Comparison of ENCODE assay signal across 15 mouse cellular contexts in the genomic region with DNA sequence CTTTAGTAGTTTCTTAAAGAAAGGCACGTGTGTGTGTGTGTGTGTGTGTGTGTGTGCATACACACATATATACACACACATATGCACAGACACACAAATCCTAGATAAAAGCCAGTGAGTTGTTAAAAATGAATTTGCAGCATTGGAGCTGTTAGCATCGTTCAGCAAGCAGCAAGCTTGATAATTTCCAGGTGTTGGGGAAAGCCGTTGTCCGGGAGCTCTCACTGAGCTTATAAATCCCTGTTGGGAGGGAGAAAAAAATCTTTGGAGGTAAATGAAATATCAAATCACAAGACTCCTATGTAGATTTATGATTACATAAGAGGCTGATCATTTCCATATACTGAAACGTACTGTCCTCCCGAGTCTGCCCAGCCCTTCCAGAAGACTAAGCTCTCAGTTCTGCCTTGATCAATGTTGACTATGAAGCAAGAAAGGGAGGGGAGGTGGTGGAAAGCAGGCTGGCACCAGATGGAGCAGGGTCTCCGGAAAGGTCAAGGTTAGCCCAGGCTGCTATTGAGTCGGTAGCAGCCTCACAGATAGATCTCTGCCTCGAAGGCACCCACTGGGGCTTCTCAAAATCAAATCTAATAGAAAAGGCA. TPM values are rescaled to one million over a fixed set of nuclear protein-coding genes. Genes with fewer than 3 reads are reported as not detected.
DNase-seq lines count a peak whose midpoint lies in the region; ATAC-seq lines count a peak whose summit lies in the region.
"Had no signal": no experiment of that assay in that cellular context is flagged by ENCODE, and none has a peak within 500 bp of the region (broad histone marks: within the 10 kb centered on the region; RNA-seq: fewer than 3 reads in every experiment).

No protein-coding gene starts in this region.

- no peak overlapping the region for H3K9ac ChIP-seq in forebrain, embryonic 13.5 days
- 0 out of 2 replicates have a peak overlapping the region, but pooled peaks have one; percentile 8 for H3K9ac ChIP-seq in forebrain, embryonic 16.5 days (replicated peaks; ENCODE audit: low read depth, low read length)
- H3K9ac ChIP-seq in limb, embryonic 12.5 days (replicated peaks), result no peak overlapping the region
- H3K9ac ChIP-seq in neural tube, embryonic 13.5 days, result peak overlapping the region; percentile 34; the same call in 1 of the 2 replicates
- H3K9ac ChIP-seq: lung, embryonic 15.5 days; stomach, embryonic 15.5 days had no signal

- H3K27ac ChIP-seq in forebrain, embryonic 10.5 days, result 0 out of 2 replicates have a peak overlapping the region, but pooled peaks have one; percentile 74
- no peak overlapping the region for H3K27ac ChIP-seq in forebrain, embryonic 13.5 days
- H3K27ac ChIP-seq in forebrain, embryonic 16.5 days (ENCODE audit: low read length), result peak overlapping the region; percentile 51
- H3K27ac ChIP-seq in limb, embryonic 12.5 days, result no peak overlapping the region
- H3K27ac ChIP-seq in neural tube, embryonic 13.5 days (replicated peaks), result peak overlapping the region; percentile 65
- H3K27ac ChIP-seq: lung, embryonic 15.5 days; stomach, embryonic 15.5 days had no signal

- no peaks in the 10 kb centered on the region for H3K36me3 ChIP-seq in forebrain, embryonic 10.5 days (replicated peaks)
- H3K36me3 ChIP-seq in forebrain, embryonic 13.5 days (ENCODE audit: poor library complexity, severe bottlenecking), result no peaks in the 10 kb centered on the region
- H3K36me3 ChIP-seq in forebrain, embryonic 16.5 days (ENCODE audit: control insufficient read depth, insufficient read depth), result no peaks in the 10 kb centered on the region
- no peaks in the 10 kb centered on the region for H3K36me3 ChIP-seq in limb, embryonic 12.5 days
- no peaks in the 10 kb centered on the region for H3K36me3 ChIP-seq in neural tube, embryonic 13.5 days
- H3K36me3 ChIP-seq: lung, embryonic 15.5 days; stomach, embryonic 15.5 days had no signal

- DNase-seq in forebrain, embryonic 10.5 days (ENCODE audit: extremely low spot score, low spot score), result no peak
- no peak for DNase-seq in kidney, postnatal 36 days
- DNase-seq in layer of hippocampus, adult 18-20 months (ENCODE audit: low spot score in 2 of 2), result no peak
- DNase-seq in urinary bladder, adult 18-20 months (ENCODE audit: low spot score in 2 of 2), result no peak
- DNase-seq: cerebellum, postnatal 36 days had no signal

- no peaks in the 10 kb centered on the region for H3K9me3 ChIP-seq in forebrain, embryonic 10.5 days
- H3K9me3 ChIP-seq in forebrain, embryonic 13.5 days (replicated peaks), result no peaks in the 10 kb centered on the region
- H3K9me3 ChIP-seq in forebrain, embryonic 16.5 days (ENCODE audit: control insufficient read depth, low read length), result no peaks in the 10 kb centered on the region
- no peaks in the 10 kb centered on the region for H3K9me3 ChIP-seq in limb, embryonic 12.5 days
- H3K9me3 ChIP-seq in neural tube, embryonic 13.5 days, result no peaks in the 10 kb centered on the region
- H3K9me3 ChIP-seq: lung, embryonic 15.5 days; stomach, embryonic 15.5 days had no signal

- no peak overlapping the region for H3K4me3 ChIP-seq in forebrain, embryonic 10.5 days
- H3K4me3 ChIP-seq in forebrain, embryonic 13.5 days, result no peak overlapping the region
- no peak overlapping the region for H3K4me3 ChIP-seq in forebrain, embryonic 16.5 days (replicated peaks; ENCODE audit: low read length)
- no peak overlapping the region for H3K4me3 ChIP-seq in limb, embryonic 12.5 days (replicated peaks)
- H3K4me3 ChIP-seq in neural tube, embryonic 13.5 days, result no peak overlapping the region

- H3K4me2 ChIP-seq in forebrain, embryonic 13.5 days, result no peak overlapping the region
- H3K4me2 ChIP-seq in forebrain, embryonic 16.5 days (ENCODE audit: low read length), result no peak overlapping the region; the same call in 1 of the 2 replicates
- H3K4me2 ChIP-seq in limb, embryonic 12.5 days, result peak overlapping the region; percentile 70
- H3K4me2 ChIP-seq in neural tube, embryonic 13.5 days, result peak overlapping the region; percentile 9; the same call in 1 of the 2 replicates

- peaks cover 51% of the 10 kb centered on the region for H3K4me1 ChIP-seq in forebrain, embryonic 10.5 days
- H3K4me1 ChIP-seq in forebrain, embryonic 13.5 days, result peaks cover 29% of the 10 kb centered on the region
- H3K4me1 ChIP-seq in forebrain, embryonic 16.5 days (replicated peaks; ENCODE audit: control insufficient read depth, insufficient read depth, low read length), result peaks cover 36% of the 10 kb centered on the region
- H3K4me1 ChIP-seq in limb, embryonic 12.5 days (replicated peaks), result peaks cover 57% of the 10 kb centered on the region
- peaks cover 46% of the 10 kb centered on the region for H3K4me1 ChIP-seq in neural tube, embryonic 13.5 days (replicated peaks)

- whole genome bisulfite sequencing in forebrain, embryonic 10.5 days, result 34% methylated on average over 9 of the region's 9 CpGs
- WGBS in forebrain, embryonic 13.5 days, result 44% methylated on average over 9 of the region's 9 CpGs
- WGBS in forebrain, embryonic 16.5 days, result 42% methylated on average over 9 of the region's 9 CpGs
- 8% methylated on average over 9 of the region's 9 CpGs for WGBS in limb, embryonic 12.5 days
- WGBS in neural tube, embryonic 13.5 days, result 18% methylated on average over 9 of the region's 9 CpGs

- H3K27me3 ChIP-seq in forebrain, embryonic 10.5 days (ENCODE audit: poor library complexity, severe bottlenecking), result peaks cover 70% of the 10 kb centered on the region
- no peaks in the 10 kb centered on the region for H3K27me3 ChIP-seq in forebrain, embryonic 13.5 days
- no peaks in the 10 kb centered on the region for H3K27me3 ChIP-seq in forebrain, embryonic 16.5 days (replicated peaks; ENCODE audit: control insufficient read depth, insufficient read depth, low read length)
- H3K27me3 ChIP-seq in limb, embryonic 12.5 days, result peaks cover 3% of the 10 kb centered on the region; the same call in 1 of the 2 replicates
- peaks cover 3% of the 10 kb centered on the region; the same call in 1 of the 2 replicates for H3K27me3 ChIP-seq in neural tube, embryonic 13.5 days

- no peak for ATAC-seq in forebrain, embryonic 13.5 days
- no peak for ATAC-seq in forebrain, embryonic 16.5 days
- no peak for ATAC-seq in limb, embryonic 12.5 days (ENCODE audit: insufficient number of reproducible peaks, insufficient read depth, low FRiP score, low TSS enrichment, low read depth)
- no peak for ATAC-seq in neural tube, embryonic 13.5 days (ENCODE audit: low read depth)
- ATAC-seq: activated CD4-positive, CD25-positive, alpha-beta regulatory T cell, adult 4 months had no signal

RNA-seq across cellular contexts. Expression of a gene that starts 12.3 kb away (rescaled TPM):
- not detected in 2 replicates for polyA plus RNA-seq in forebrain, embryonic 10.5 days (2016; fragmentation: Nextera tagmentation; extraction: Ambion mirVana)
- polyA plus RNA-seq in forebrain, embryonic 13.5 days (2015; fragmentation: Nextera tagmentation; extraction: Ambion mirVana), result not detected in 2 replicates
- polyA plus RNA-seq in forebrain, embryonic 16.5 days (2015; fragmentation: Nextera tagmentation; extraction: Ambion mirVana), result not detected in 2 replicates
- not detected in 2 replicates for polyA plus RNA-seq in limb, embryonic 12.5 days (2016; fragmentation: Nextera tagmentation; extraction: Ambion mirVana)
- not detected in 2 replicates for polyA plus RNA-seq in neural tube, embryonic 13.5 days (2015; fragmentation: Nextera tagmentation; extraction: Ambion mirVana)
- total RNA-seq in layer of hippocampus, adult 18-20 months (2021), result 1 to 10 TPM; 1.0 to 1.5 TPM
- total RNA-seq: ES-E14; monocyte, adult 5-6 weeks had no signal
- polyA plus RNA-seq: activated CD4-positive, CD25-positive, alpha-beta regulatory T cell, adult 4 months; heart, embryonic 11.5 days; lung, embryonic 15.5 days; stomach, embryonic 15.5 days had no signal

RNA-seq across cellular contexts. Expression of a gene that starts 15.3 kb away (rescaled TPM):
- polyA plus RNA-seq in forebrain, embryonic 10.5 days (2016; fragmentation: Nextera tagmentation; extraction: Ambion mirVana), result 37.6 and 44.1 TPM in 2 replicates
- 159 and 161 TPM in 2 replicates for polyA plus RNA-seq in forebrain, embryonic 13.5 days (2015; fragmentation: Nextera tagmentation; extraction: Ambion mirVana)
- polyA plus RNA-seq in forebrain, embryonic 16.5 days (2015; fragmentation: Nextera tagmentation; extraction: Ambion mirVana), result 236 and 244 TPM in 2 replicates
- 103 and 109 TPM in 2 replicates for polyA plus RNA-seq in limb, embryonic 12.5 days (2016; fragmentation: Nextera tagmentation; extraction: Ambion mirVana)
- 125 and 131 TPM in 2 replicates for polyA plus RNA-seq in neural tube, embryonic 13.5 days (2015; fragmentation: Nextera tagmentation; extraction: Ambion mirVana)
- total RNA-seq in layer of hippocampus, adult 18-20 months (2021), result 100 to 1,000 TPM in 1 of 2 experiments, 10 to 100 TPM in 1; 98.5 to 108 TPM

Comparison
In these comparisons a context has a peak if more than half of its experiments do, and no peak if none do; other contexts are left out.
1. H3K27ac ChIP-seq: peak in forebrain, embryonic 10.5 days (single experiment), forebrain, embryonic 16.5 days (single experiment) and neural tube, embryonic 13.5 days (single experiment); none in forebrain, embryonic 13.5 days (single experiment) and limb, embryonic 12.5 days (single experiment).
2. H3K9ac ChIP-seq: peak in forebrain, embryonic 16.5 days (single experiment) and neural tube, embryonic 13.5 days (single experiment); none in forebrain, embryonic 13.5 days (single experiment) and limb, embryonic 12.5 days (single experiment).
3. H3K4me2 ChIP-seq: peak in limb, embryonic 12.5 days (single experiment) and neural tube, embryonic 13.5 days (single experiment); none in forebrain, embryonic 13.5 days (single experiment) and forebrain, embryonic 16.5 days (single experiment).